Mouse (Mus musculus) CH12.LX (cell line): Measurements from ENCODE around the gene Mlana. TPM values are rescaled to one million over a fixed set of nuclear protein-coding genes. Genes with fewer than 3 reads are reported as not detected.

Experiments
- DNase-seq: peaks from one replicate; pipeline ENCODE4 v3.0.0-alpha.2; 2013; ENCODE audit errors: extremely low read depth
- H3K27ac ChIP-seq: 2 replicates; pipeline ENCODE4 v1.5.1; 2012; ENCODE audit warnings: low read depth, mild to moderate bottlenecking, control low read depth, moderate library complexity; ENCODE audit not compliant: insufficient read depth
- H3K27me3 ChIP-seq: replicated peaks from 2 replicates; pipeline ENCODE3; 2012; ENCODE audit warnings: inconsistent platforms
- H3K36me3 ChIP-seq, 2 experiments: replicated peaks in 1 of 2; 2 replicates each; pipeline versions ENCODE3 to v1.6.1; 2012; ENCODE audit warnings: inconsistent platforms in 1 of 2, low read length in 1 of 2, mild to moderate bottlenecking in 1 of 2, mixed read lengths in 1 of 2, moderate library complexity in 1 of 2; ENCODE audit not compliant: control insufficient read depth in 1 of 2, insufficient read depth in 1 of 2
- H3K4me1 ChIP-seq, 2 experiments: 2 replicates each; pipeline ENCODE4 v1.6.1; 2012; ENCODE audit warnings: inconsistent platforms in 1 of 2, moderate library complexity in 1 of 2; ENCODE audit not compliant: insufficient read depth in 2 of 2, control insufficient read depth in 1 of 2
- H3K4me2 ChIP-seq: 2 replicates; pipeline ENCODE4 v1.6.1; 2012; ENCODE audit warnings: low read depth, mild to moderate bottlenecking, control low read depth; ENCODE audit not compliant: poor library complexity, insufficient read depth, severe bottlenecking
- H3K4me3 ChIP-seq, 3 experiments: fragments of 150-350 bp in 1 of 3; sonication (generic) in 1 of 3; replicated peaks in 1 of 3; 2 replicates each; pipeline versions ENCODE3 to v1.5.1; 2011 to 2012; ENCODE audit warnings: low read depth in 2 of 3, low read length in 2 of 3, mild to moderate bottlenecking in 2 of 3, moderate library complexity in 2 of 3, control low read depth in 1 of 3, improper control_type of control experiment in 1 of 3, inconsistent platforms in 1 of 3, mixed read lengths in 1 of 3; ENCODE audit not compliant: poor library complexity in 1 of 3
- H3K79me2 ChIP-seq: replicated peaks from 2 replicates; pipeline ENCODE4 v1.6.1; 2012; ENCODE audit warnings: mild to moderate bottlenecking, moderate library complexity; ENCODE audit not compliant: control insufficient read depth, poor library complexity, insufficient read depth, severe bottlenecking; ENCODE audit errors: extremely low read depth
- H3K9ac ChIP-seq: 2 replicates; pipeline ENCODE4 v1.6.1; 2012; ENCODE audit warnings: low read depth, mild to moderate bottlenecking, control low read depth, moderate library complexity; ENCODE audit not compliant: insufficient read depth
- H3K9me3 ChIP-seq: replicated peaks from 2 replicates; pipeline ENCODE3; 2012; ENCODE audit warnings: low read length, inconsistent platforms, mixed read lengths
- BHLHE40 ChIP-seq: IDR thresholded peaks from 2 replicates; pipeline ENCODE4 v1.6.1; 2011; ENCODE audit warnings: mild to moderate bottlenecking, low read depth, low read length, improper control_type of control experiment
- E2F4 ChIP-seq: IDR thresholded peaks from 2 replicates; pipeline ENCODE4 v1.6.1; 2011; ENCODE audit warnings: low read depth, low read length, improper control_type of control experiment; ENCODE audit not compliant: insufficient replicate concordance
- ELF1 ChIP-seq: IDR thresholded peaks from 2 replicates; pipeline ENCODE4 v1.6.1; 2014; ENCODE audit warnings: low read depth, mild to moderate bottlenecking, inconsistent platforms, low read length, improper control_type of control experiment
- EP300 ChIP-seq: IDR thresholded peaks from 2 replicates; pipeline ENCODE4 v1.6.1; 2011; ENCODE audit warnings: low read length, improper control_type of control experiment
- GABPA ChIP-seq: IDR thresholded peaks from 2 replicates; pipeline ENCODE4 v1.6.1; 2012; ENCODE audit warnings: low read depth, low read length, improper control_type of control experiment, inconsistent platforms; ENCODE audit not compliant: insufficient replicate concordance
- IRF4 ChIP-seq: IDR thresholded peaks from 2 replicates; pipeline ENCODE4 v1.6.1; 2014; ENCODE audit warnings: low read depth, mild to moderate bottlenecking, inconsistent platforms, low read length, improper control_type of control experiment
- JUN ChIP-seq: IDR thresholded peaks from 2 replicates; pipeline ENCODE4 v1.6.1; 2011; ENCODE audit warnings: low read depth, mild to moderate bottlenecking, low read length, improper control_type of control experiment, moderate library complexity; ENCODE audit not compliant: insufficient read depth
- JUND ChIP-seq: conservative IDR thresholded peaks from 2 replicates; pipeline ENCODE4 v1.6.1; 2011; ENCODE audit warnings: low read depth, low read length, improper control_type of control experiment
- MAX ChIP-seq: IDR thresholded peaks from 2 replicates; pipeline ENCODE4 v1.6.1; 2011; ENCODE audit warnings: low read length, improper control_type of control experiment
- MAZ ChIP-seq: IDR thresholded peaks from 2 replicates; pipeline ENCODE4 v1.6.1; 2012; ENCODE audit warnings: low read depth, mild to moderate bottlenecking, inconsistent platforms, low read length, improper control_type of control experiment, moderate library complexity
- MXI1 ChIP-seq: IDR thresholded peaks from 2 replicates; pipeline ENCODE4 v1.6.1; 2011; ENCODE audit warnings: mild to moderate bottlenecking, low read depth, low read length, improper control_type of control experiment
- MYC ChIP-seq: IDR thresholded peaks from 2 replicates; pipeline ENCODE4 v1.6.1; 2011; ENCODE audit warnings: low read depth, mild to moderate bottlenecking, improper control_type of control experiment, low read length
- POLR2A ChIP-seq: IDR thresholded peaks from 2 replicates; pipeline ENCODE4 v1.6.1; 2011; ENCODE audit warnings: low read depth, mild to moderate bottlenecking, improper control_type of control experiment, low read length
- POLR2AphosphoS2 ChIP-seq: IDR thresholded peaks from 2 replicates; pipeline ENCODE4 v1.6.1; 2011; ENCODE audit warnings: low read depth, low read length, improper control_type of control experiment
- SMC3 ChIP-seq: IDR thresholded peaks from 2 replicates; pipeline ENCODE4 v1.6.1; 2011; ENCODE audit warnings: low read depth, low read length, improper control_type of control experiment
- TBP ChIP-seq: conservative IDR thresholded peaks from 2 replicates; pipeline ENCODE4 v1.6.1; 2011; ENCODE audit warnings: low read depth, low read length, improper control_type of control experiment
- TCF12 ChIP-seq: IDR thresholded peaks from 2 replicates; pipeline ENCODE4 v1.6.1; 2014; ENCODE audit warnings: low read depth, mild to moderate bottlenecking, inconsistent platforms, low read length, improper control_type of control experiment
- UBTF ChIP-seq: IDR thresholded peaks from 2 replicates; pipeline ENCODE4 v1.6.1; 2012; ENCODE audit warnings: low read depth, mild to moderate bottlenecking, inconsistent platforms, low read length, improper control_type of control experiment, moderate library complexity
- USF1 ChIP-seq: IDR thresholded peaks from 2 replicates; pipeline ENCODE4 v1.6.1; 2014; ENCODE audit warnings: low read depth, mild to moderate bottlenecking, inconsistent platforms, low read length, improper control_type of control experiment
- USF2 ChIP-seq: conservative IDR thresholded peaks from 2 replicates; pipeline ENCODE4 v1.6.1; 2011; ENCODE audit warnings: low read depth, low read length, improper control_type of control experiment
- ZC3H11A ChIP-seq: IDR thresholded peaks from 2 replicates; pipeline ENCODE4 v1.6.1; 2012; ENCODE audit warnings: low read depth, mild to moderate bottlenecking, inconsistent platforms, low read length, improper control_type of control experiment
- ZKSCAN1 ChIP-seq: IDR thresholded peaks from 2 replicates; pipeline ENCODE4 v1.6.1; 2012; ENCODE audit warnings: low read depth, inconsistent platforms, low read length, improper control_type of control experiment, borderline replicate concordance
- dilution Hi-C: fragments of 300-500 bp; cut with MboI; formaldehyde crosslinking; loops from 2 replicates; pipeline ENCODE4 v1.14.3; 2020; ENCODE audit warnings: low sequenced_read_pairs; ENCODE audit not compliant: extremely low pct_unique_long_range_greater_than_20kb, extremely low pct_ligation_motif_present
- in situ Hi-C: fragments of 300-500 bp; cut with MboI; formaldehyde crosslinking; loops from 3 replicates; pipeline ENCODE4 v1.14.3; 2019; ENCODE audit warnings: low sequenced_read_pairs, low pct_ligation_motif_present, low pct_unique_long_range_greater_than_20kb, mixed read lengths
- polyA plus RNA-seq: library from polyadenylated mRNA; unstranded; fragments of >175 nt; gene quantifications from 2 replicates; pipeline ENCODE4 v1.2.1, GENCODE M21; 2012; ENCODE audit warnings: low read depth; ENCODE audit not compliant: insufficient read length
- total RNA-seq, 2 experiments: library from RNA; depleted of rRNA; stranded (reverse); fragments of 300-350 nt in 1 of 2; fragments of >200 nt in 1 of 2; gene quantifications; 2 replicates each; pipeline ENCODE4 v1.2.3; 2012 to 2014

The Mlana gene
- total and polyA plus RNA-seq, 3 experiments = not detected

DNA sequence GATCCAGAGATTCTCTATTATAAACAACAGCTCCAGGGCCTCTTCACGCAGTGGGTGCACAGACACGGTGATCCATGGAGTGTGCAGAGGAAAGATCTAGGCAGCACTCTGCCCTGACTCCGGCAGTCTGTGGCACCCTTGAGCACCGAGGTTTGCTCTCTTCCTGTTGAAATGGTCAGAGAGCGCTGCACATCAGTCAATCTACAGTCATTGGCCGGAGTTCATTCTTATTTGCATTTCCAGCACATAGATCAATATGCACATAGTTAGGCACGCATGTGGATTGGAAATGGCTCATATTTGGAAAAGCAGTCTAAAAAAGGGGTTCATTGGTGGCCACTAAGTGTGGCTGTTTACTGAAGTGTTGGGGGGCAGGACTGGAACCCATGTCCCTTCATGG lies 29.5 kb upstream of the Mlana start:
- in situ Hi-C loops = no loop called here
- no peak overlapping the region for H3K4me3 ChIP-seq

GRCm38 (mm10) chr19:29670247-29670646 lies 27.4 kb upstream of the Mlana start:
- no peaks in the 10 kb centered on the region for H3K27me3 ChIP-seq
- peaks cover 4 to 10% of the 10 kb centered on the region in 2 experiments; a peak in 3 of 4 replicates for H3K4me1 ChIP-seq
- H3K4me2 ChIP-seq = no peak overlapping the region
- H3K9me3 ChIP-seq = no peaks in the 10 kb centered on the region
- in situ Hi-C loops = loop anchor here (10.0 kb wide), 2 partner anchors 145 to 445 kb away; partner anchors contain the start of gene Ranbp6
- no peaks in the 10 kb centered on the region for H3K36me3 ChIP-seq
- no peak overlapping the region for H3K9ac ChIP-seq
- TF ChIP-seq JUND = no peak
- no peak for TF ChIP-seq JUN
- TF ChIP-seq ZC3H11A = no peak
- no peak for TF ChIP-seq GABPA
- no peak for TF ChIP-seq TBP
- TF ChIP-seq BHLHE40 = no peak
- no peak for TF ChIP-seq MAZ
- TF ChIP-seq MYC = no peak
- no peak for TF ChIP-seq UBTF
- TF ChIP-seq POLR2A = no peak
- no peak for TF ChIP-seq MAX
- TF ChIP-seq POLR2AphosphoS2 = no peak
- no peak for TF ChIP-seq MXI1
- TF ChIP-seq ELF1 = no peak
- TF ChIP-seq E2F4 = no peak
- TF ChIP-seq USF1 = no peak
- dilution Hi-C loops = no loop called here
- H3K79me2 ChIP-seq = no peaks in the 10 kb centered on the region
- no peak for DNase-seq
- H3K27ac ChIP-seq = no peak overlapping the region
- H3K4me3 ChIP-seq = no peak overlapping the region

More for the DNA sequence above, 29.5 kb upstream of the Mlana start:
- Histone ChIP-seq H3K27ac (no peak overlapping the region), H3K27me3 (no peaks in the 10 kb centered on the region), H3K36me3 (no peaks in the 10 kb centered on the region), H3K9me3 (no peaks in the 10 kb centered on the region), H3K4me1 (peaks cover 4 to 6% of the 10 kb centered on the region in 2 experiments; a peak in 3 of 4 replicates), H3K9ac (no peak overlapping the region), H3K79me2 (no peaks in the 10 kb centered on the region), H3K4me2 (no peak overlapping the region)
- no peak for TF ChIP-seq JUN
- TF ChIP-seq MYC = no peak
- TF ChIP-seq SMC3 = no peak
- no peak for TF ChIP-seq MXI1
- TF ChIP-seq TCF12 = no peak
- TF ChIP-seq ZC3H11A = no peak
- no peak for TF ChIP-seq ZKSCAN1
- TF ChIP-seq IRF4 = no peak
- TF ChIP-seq USF2 = no peak
- no peak for TF ChIP-seq EP300
- no peak for DNase-seq
- dilution Hi-C loops = no loop called here
